Mouse (Mus musculus): Measurements from ENCODE around the gene Tfdp2. TPM values are rescaled to one million over a fixed set of nuclear protein-coding genes. Genes with fewer than 3 reads are reported as not detected.

Tfdp2 gene
- total RNA-seq, 2 experiments from 2014 or later = 27.3 to 32.4 TPM

GRCm38 (mm10) chr9:96363581-96364140, 167.6 kb downstream of the Tfdp2 start:
- intact Hi-C loops (cut with DNase I) = loop anchor here (5.0 kb wide), 2 partner anchors 74 to 114 kb away; partner anchors contain the start of gene Rnf7
- peak; percentile 69 to 75 for DNase-seq (ENCODE audit: low spot score in 2 of 2)

- intact Hi-C loops (cut with DNase I) = loop anchor here (5.0 kb wide), 2 partner anchors 73 to 113 kb away; partner anchors contain the start of gene Rnf7
- peak; percentile 99 for DNase-seq (ENCODE audit: low spot score in 2 of 2)
Observed at GRCm38 (mm10) chr9:96364141-96364838, 168.2 kb downstream of the Tfdp2 start, which contains the start of gene Atp1b3. TSS of gene Atp1b3 (minus strand) at chr9:96364442.

- DNase-seq (ENCODE audit: low spot score in 2 of 2) = no peak
- intact Hi-C loops (cut with DNase I) = no loop called here
Observed at GRCm38 (mm10) chr9:96365271-96365872, 169.3 kb downstream of the Tfdp2 start.

- intact Hi-C loops (cut with DNase I) = no loop called here
- DNase-seq (ENCODE audit: low spot score in 2 of 2) = no peak
Observed at GRCm38 (mm10) chr9:96369654-96370384, 173.7 kb downstream of the Tfdp2 start.

- DNase-seq (ENCODE audit: low spot score in 2 of 2) = no peak
- intact Hi-C loops (cut with DNase I) = no loop called here
Observed at GRCm38 (mm10) chr9:96371075-96371474, 175.0 kb downstream of the Tfdp2 start.

Other genes with a start within 250 kb of the Tfdp2 start
- 10 to 100 TPM; 24.6 to 26.1 TPM for gene Xrn1, start 241.5 kb upstream of the Tfdp2 start, total RNA-seq (2021)
- gene Gk5, start 76.9 kb upstream of the Tfdp2 start, total RNA-seq (2021) = 1 to 10 TPM; 3.9 to 4.5 TPM
- 10 to 100 TPM; 81.4 to 90.6 TPM for gene Atp1b3, start 168.2 kb downstream of the Tfdp2 start, total RNA-seq (2021)

All from left cerebral cortex, postnatal 36 days (tissue).